Mouse (Mus musculus) T-cell, adult 2 months (primary cell): Measurements from ENCODE around the gene Syt8.

Experiments used
- DNase-seq: peaks from one replicate; pipeline ENCODE4 v3.0.0; 2022; ENCODE audit warnings: low spot score

The Syt8 gene

DNA sequence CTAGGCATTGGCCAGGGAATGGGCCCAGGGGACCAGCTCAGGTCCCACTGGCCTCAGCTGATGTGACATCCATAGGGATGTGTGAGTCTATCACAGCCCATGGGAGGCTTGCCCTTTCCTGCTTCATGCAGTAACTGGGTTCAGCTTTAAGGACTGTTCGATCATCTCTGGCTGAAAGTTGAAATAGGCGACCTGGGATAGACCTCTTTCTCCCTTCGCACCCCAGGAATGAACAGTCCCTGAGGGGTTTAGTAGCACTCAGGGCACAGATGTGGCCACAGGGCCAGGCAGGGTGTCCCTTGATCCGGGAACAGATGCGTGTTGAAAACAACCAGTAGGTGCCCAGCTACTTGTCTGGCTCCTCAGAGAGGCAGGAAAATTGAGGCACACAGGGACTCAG, 41.6 kb downstream of the Syt8 start:
- DNase-seq, result no peak

DNA sequence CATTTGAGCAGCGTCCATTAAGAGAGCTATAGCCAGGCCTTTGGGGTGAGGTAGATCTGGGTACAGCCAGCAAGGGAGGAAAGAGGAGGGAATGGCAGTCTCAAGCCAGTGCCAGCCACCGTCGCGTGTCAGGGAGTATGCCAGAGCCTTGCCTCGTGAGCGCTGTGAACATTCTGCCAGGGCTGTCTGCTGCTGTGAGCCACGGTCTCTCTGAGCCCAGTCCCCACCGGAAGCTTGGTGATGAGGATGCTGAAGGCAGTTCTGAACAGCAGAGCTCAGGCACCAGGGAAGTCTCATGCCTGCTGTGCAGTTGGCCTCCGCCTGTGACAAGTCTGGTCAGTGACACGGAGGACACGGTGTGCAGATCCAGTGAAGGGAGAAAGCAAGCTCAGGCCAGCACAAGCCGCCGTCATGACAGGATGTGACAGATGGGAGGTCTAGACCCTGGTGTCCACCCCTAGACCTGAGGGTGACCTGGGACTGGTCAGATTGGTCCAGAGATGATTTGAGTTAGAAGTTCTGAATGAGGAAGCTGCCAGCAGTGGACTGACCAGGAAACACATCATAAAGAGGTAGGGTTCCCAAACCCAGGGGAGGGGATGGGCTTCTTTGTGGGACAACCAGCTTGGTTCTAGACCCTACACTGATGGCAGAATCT, 42.3 kb downstream of the Syt8 start:
- no peak for DNase-seq

DNA sequence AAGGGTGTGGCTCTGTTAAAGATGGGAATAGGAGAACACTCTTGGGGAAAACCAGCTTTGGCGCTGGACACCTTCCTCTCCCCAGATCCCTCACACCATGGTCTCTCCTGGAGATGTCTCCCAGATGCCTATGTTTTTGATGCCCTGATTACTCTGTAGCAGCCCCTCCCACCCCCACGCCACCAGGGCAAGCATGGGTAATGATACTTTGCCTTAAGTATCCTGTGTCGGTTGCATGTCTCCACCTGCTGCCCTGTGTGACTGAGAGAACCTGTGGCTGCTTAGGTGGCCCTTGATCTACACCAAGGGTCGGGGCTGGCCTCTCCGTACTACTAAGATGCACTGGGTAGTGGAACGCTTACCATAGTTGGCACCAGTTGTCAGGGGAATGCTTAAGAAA, 43.4 kb downstream of the Syt8 start:
- DNase-seq, result no peak

DNA sequence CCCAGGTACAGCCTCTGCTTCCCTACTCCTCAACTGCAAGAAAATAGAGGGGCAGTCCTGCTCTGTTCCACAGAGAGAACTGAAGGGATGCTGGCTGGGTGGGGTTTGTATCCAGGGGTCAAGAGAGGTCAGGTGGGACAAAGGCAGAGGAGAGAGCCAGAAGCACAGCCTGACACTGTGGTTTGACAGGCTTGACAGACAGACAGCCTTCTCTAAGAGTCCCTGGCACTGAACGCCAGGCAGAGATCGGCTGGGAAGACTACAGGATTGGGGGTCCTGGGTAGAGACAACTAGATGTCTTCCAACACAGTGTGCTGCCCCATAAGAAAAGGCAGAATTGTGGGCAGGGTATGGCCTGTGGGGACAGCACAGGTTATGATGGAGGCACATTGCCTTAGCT, 43.9 kb downstream of the Syt8 start:
- no peak for DNase-seq

DNA sequence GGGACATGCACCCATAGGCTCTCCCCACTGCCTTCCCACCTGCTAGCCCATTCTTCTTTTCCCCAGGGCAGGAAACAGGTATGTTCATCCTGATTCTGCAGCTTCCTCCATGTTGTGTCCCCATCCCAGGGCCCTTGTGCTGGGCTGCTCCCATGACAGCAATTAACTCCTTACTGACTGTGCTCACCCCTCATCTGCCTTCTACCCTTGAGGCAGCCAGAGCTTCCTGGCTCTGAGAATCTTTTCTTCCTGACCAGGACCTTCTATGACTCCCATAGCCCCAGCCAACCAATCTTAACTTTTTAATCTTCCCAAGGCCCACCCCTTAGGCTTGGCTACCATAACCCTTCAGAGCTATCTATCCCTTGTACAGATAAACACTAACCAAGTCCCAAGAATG, 44.7 kb downstream of the Syt8 start:
- DNase-seq, result no peak

DNA sequence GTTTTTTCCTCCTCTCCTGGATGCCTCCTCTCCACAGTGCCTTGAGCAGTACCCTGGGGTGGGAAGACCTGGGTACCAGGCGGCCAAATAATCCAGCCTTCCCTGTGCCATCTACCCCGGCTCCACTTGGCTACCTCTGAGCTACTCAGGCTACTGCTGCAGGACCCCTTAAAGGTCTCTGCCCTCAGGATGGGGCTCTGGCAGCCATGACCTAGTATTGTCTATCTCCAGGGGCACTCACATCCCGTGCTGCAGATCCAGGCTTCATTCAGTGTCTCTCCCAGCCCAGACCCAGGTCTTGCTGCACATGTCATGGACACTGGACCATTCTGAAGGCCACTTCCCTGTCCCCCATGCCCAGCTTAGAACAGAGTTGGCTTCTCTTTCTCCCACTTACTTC, 45.2 kb downstream of the Syt8 start:
- DNase-seq, result no peak

DNA sequence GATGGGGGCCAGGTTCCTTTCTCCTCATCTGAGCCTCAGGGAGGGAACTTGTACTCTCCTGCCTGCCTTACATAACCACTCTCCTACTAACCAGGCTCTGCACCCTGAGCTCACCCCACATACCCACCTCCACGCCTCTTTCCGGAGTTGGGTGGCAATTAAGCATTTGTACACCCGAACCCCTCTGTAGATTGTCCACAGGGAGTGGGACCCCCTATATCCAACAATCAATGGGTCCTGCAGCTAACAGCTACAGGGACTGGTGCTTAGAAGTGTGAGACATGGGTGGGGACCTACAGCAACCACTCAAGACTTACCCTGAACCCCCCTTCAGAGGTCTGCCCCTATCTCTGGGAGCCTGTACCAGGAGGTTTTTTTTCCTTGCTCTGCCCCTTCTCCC, 46.0 kb downstream of the Syt8 start:
- DNase-seq, result no peak

DNA sequence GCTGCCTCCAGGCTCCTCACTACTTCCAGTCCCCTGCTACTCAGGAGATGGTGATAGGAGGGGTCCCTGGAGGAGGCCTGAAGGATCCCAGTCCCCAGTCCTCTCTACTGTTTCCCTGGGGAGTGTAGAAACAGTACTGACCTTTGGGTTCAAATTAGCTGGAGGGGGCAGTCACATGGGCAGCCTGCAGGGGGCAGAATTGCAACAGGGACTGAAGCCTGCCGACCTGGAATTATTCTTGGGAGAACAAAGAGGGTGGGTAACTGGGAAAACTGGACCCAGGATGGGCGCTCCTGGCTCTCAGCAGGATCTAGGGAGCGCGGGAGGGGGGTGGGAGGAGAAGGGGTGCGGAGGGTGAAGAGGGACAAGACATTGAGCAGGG, 46.5 kb downstream of the Syt8 start:
- no peak for DNase-seq

DNA sequence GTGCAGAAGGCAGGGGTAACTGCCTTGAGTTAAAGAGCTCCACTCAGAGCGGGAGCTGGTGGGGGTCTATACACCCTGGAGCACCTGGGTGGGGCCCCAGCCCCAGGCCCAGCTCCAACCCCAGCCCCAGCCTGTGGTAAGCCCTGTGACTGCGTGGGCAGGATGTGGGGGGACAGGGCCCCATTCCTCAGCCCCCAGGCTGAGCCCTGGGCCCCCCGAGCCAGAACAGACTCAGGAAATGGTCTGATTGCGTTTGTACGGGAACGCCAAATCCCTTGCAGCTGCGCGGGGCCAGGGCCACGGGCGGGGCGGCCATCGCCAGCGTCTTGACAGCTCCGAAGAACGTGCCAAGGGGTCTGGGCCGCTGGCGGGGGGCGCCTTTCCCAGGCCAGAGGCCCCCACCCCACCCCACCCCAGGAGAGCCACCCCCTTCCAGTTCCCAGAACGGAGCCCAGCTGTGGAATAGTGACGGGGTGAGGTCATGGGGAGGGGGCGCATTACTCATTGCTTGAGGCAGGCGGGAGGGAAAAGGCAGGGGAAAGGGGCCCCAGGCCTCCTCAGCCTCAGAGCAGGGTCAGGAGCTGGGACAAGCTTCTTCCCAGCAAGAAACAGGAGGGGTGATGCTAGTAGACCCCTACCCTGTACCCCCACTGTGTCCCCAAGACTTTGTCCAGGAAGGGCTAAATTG, 47.1 kb downstream of the Syt8 start:
- peak; percentile 41 for DNase-seq

DNA sequence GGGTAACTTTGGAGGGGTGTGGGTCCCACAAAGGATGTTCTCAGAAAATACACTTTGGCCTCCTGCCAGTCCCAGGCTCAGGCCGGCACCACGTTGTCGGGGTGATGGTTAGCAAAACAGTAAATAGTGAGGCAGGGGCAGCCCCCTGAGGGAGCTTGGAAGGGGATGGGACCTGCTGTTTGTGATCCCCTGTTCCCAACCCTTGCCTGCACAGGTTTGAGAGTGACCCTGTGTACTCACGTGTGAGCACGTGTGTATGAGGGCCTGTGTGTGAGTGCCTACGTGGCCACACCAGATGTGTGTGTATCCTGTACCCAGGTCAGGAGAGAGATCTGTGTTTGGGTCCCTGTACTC, 47.6 kb downstream of the Syt8 start:
- DNase-seq, result no peak

DNA sequence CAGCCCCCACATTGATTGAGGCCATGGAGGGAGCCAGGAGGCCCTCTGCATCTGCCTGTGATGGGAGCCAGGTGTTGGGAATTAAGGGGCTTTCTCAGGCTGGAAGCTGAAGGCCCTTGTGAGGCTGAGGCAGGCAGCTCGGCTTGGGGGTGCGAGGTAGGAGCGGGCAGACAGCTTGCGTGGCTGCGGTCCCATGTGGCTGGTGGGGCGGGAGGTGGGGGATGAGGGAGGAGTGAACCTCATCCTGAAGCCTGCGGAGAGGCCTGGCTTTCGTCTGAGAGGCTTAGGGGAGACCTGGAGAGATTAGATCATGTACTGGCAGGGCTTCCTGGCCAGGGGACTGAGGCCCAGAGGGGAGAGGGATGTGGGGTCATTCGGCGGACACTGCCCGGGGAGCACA, 48.5 kb downstream of the Syt8 start:
- DNase-seq, result no peak

DNA sequence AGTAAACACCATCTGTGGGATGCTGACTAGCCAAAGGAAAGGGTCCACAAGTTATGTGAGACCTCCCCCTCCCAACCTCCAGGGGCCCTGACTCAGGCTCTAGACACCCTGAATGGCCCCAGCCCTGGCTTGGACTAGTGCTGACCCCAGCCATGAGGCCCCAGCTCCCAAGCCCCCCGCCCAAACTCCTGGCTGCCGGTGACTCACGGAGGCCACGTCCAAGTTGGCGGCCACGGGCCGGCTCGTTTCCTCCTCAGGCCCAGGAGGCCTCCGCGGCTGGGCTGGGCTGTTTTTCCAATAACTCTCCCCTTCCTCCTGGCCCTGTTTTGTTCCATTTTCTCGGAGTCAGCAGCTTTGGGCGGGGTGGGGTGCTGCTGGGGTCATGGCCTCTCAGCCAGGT, 50.1 kb downstream of the Syt8 start:
- DNase-seq, result no peak

DNA sequence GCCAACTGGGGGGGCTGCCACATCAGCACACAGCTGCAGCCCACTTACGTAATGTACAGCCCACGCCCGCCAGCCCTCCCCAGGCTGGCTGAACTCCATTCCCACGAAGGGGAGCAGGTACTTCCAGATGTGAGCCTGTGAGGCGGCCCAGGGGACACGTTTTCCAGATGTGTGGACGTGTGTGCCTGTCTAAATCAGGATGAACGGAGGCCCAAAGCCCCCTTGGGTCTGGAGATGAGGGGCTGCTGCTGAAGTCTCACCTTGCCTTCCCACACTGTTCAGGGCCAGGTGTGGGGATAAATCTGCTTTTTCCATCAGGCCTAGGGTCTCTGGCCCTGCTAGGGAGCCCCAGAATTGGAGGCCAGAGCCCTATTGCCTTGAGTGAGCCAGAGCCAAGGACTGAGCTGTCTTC, 52.1 kb downstream of the Syt8 start:
- no peak for DNase-seq

DNA sequence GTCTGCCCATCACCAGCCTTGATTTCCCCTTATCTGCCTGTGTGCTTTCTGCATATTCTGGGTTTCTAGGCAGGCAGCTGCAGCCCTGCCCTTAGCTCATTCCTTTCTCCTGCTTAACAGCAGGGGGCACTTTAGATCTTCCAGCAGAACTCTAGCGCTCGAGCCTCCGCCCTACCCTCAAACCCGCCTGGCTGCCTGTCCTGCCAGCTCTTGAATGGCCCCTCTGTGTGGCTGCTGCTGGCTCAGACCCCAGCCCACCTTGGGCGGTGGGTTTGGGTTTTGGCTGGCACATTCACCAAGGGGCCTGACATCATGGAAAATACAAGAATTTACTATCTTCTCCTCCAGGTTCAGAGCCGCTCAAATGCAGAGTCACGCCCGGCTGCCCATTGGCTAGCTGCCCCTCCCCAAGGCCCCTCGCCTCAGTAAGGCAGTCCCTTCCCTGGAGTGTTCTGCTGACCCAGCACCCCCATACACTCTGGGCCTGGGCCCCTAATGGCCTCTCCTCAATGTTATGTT, 52.8 kb downstream of the Syt8 start:
- no peak for DNase-seq

DNA sequence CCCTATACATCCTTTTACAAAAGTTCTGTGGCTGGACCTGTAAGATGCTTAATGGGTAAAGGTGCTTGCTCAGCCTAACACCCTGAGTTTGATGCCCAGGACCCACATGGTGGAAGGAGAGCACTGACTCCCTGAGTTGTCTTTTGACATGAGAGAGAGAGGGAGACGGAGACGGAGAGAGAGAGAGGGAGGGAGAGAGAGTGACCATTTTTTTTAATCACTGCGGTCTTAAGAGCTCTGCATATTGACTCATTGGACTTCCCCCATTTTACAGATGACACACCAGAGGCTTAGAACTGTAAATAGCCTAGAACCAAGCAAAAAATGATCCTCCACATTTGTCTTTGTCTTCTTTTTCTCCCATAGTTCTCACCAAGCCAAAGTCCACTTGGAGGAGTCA, 53.4 kb downstream of the Syt8 start:
- DNase-seq, result no peak
